Mouse (Mus musculus): ENCODE data around the gene Dlg5. TPM values are rescaled to one million over a fixed set of nuclear protein-coding genes. Genes with fewer than 3 reads are reported as not detected.

Dlg5 gene
- polyA plus RNA-seq, 1 experiment from 2014 or later, result 12.8 TPM

DNA sequence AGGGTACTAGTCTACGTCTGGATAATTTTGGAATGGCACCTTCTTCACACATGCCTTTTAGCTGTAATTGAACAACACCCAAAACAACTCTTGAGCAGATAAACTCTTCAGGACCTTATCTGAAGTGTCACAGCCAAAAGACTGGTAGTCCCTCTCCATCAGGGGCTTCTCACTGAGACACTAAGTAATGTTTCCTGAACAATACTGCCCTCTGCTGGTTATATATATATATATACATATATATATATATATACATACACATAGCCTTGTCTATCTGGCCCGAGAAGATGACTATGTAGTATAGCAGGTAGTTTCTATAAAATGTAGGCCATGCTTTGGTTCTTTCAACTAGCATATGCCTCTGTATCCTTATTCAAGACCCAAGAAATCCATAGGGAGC, 29.8 kb upstream of the Dlg5 start:
- Histone ChIP-seq H3K9ac (ENCODE audit: low read length) (no peak overlapping the region), H3K27me3 (ENCODE audit: control insufficient read depth, insufficient read depth, low read length) (no peaks in the 10 kb centered on the region; the same call in 1 of the 2 replicates), H3K4me2 (ENCODE audit: low read length) (no peak overlapping the region), H3K4me3 (ENCODE audit: control insufficient read depth in 1 of 2, insufficient read depth in 1 of 2, low read depth in 1 of 2, low read length in 2 of 2) (no peak overlapping the region), H3K4me1 (ENCODE audit: control insufficient read depth in 2 of 2, insufficient read depth in 2 of 2, low read length in 2 of 2) (no peaks in the 10 kb centered on the region), H3K27ac (replicated peaks in 1 of 2; ENCODE audit: control insufficient read depth in 1 of 2, insufficient read depth in 1 of 2, low read depth in 2 of 2, low read length in 2 of 2) (no peak overlapping the region), H3K9me3 (ENCODE audit: control insufficient read depth, low read length) (no peaks in the 10 kb centered on the region), H3K36me3 (ENCODE audit: control insufficient read depth, insufficient read depth, low read length) (no peaks in the 10 kb centered on the region)
- WGBS, result 19% methylated on average over 2 of the region's 2 CpGs
- ATAC-seq (ENCODE audit: insufficient number of reproducible peaks, insufficient read depth, low FRiP score, low read depth), result no peak

DNA sequence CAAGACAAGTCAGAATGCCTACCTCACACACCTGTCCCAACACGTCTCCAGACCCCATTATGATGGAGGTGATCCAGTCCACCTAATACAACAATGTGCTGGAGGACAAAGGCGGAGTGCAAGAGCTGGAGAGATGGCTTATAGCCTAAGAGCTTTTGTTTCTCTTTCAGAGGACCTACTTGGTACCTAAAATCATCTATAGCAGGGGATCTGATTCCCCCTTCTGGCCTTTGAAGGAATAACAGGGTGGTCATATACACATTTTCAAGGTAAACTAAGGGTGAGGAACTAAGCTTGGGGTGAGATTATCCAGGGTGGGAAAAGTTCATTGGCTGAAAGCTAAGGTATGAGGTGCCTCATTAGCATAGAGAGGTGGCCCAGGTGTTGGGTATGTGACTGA, 27.9 kb upstream of the Dlg5 start:
- Histone ChIP-seq H3K9ac (ENCODE audit: low read length) (no peak overlapping the region), H3K27me3 (ENCODE audit: control insufficient read depth, insufficient read depth, low read length) (no peaks in the 10 kb centered on the region; the same call in 1 of the 2 replicates), H3K36me3 (ENCODE audit: control insufficient read depth, insufficient read depth, low read length) (no peaks in the 10 kb centered on the region), H3K4me3 (ENCODE audit: control insufficient read depth in 1 of 2, insufficient read depth in 1 of 2, low read depth in 1 of 2, low read length in 2 of 2) (no peak overlapping the region), H3K27ac (replicated peaks in 1 of 2; ENCODE audit: control insufficient read depth in 1 of 2, insufficient read depth in 1 of 2, low read depth in 2 of 2, low read length in 2 of 2) (no peak overlapping the region), H3K4me1 (ENCODE audit: control insufficient read depth in 2 of 2, insufficient read depth in 2 of 2, low read length in 2 of 2) (no peaks in the 10 kb centered on the region), H3K9me3 (ENCODE audit: control insufficient read depth, low read length) (no peaks in the 10 kb centered on the region), H3K4me2 (ENCODE audit: low read length) (no peak overlapping the region)
- 63% methylated on average over 2 of the region's 2 CpGs for WGBS
- no peak for ATAC-seq (ENCODE audit: insufficient number of reproducible peaks, insufficient read depth, low FRiP score, low read depth)

DNA sequence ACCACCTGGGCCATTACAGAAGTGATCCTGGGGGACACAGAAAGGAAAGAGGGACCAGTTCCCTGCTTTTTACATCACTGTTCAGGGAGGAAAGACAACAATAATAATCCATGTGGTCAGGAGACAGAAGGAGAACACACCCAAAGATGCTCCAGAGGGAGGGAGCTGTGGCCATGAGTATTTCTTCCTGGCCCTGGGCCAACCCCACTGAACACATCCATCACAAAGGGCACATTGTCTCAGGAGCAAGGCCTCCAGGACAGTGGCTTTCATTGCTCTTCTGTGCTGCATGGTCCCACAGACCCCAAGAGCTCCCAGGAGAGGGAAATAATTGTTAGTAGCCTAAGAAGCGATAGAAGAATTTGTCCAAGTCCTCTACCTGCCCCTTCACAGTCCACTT, 23.9 kb upstream of the Dlg5 start:
- Histone ChIP-seq H3K27me3 (ENCODE audit: control insufficient read depth, insufficient read depth, low read length) (no peaks in the 10 kb centered on the region; the same call in 1 of the 2 replicates), H3K9me3 (ENCODE audit: control insufficient read depth, low read length) (no peaks in the 10 kb centered on the region), H3K36me3 (ENCODE audit: control insufficient read depth, insufficient read depth, low read length) (no peaks in the 10 kb centered on the region), H3K9ac (ENCODE audit: low read length) (no peak overlapping the region), H3K27ac (replicated peaks in 1 of 2; ENCODE audit: control insufficient read depth in 1 of 2, insufficient read depth in 1 of 2, low read depth in 2 of 2, low read length in 2 of 2) (no peak overlapping the region), H3K4me3 (ENCODE audit: control insufficient read depth in 1 of 2, insufficient read depth in 1 of 2, low read depth in 1 of 2, low read length in 2 of 2) (no peak overlapping the region), H3K4me1 (ENCODE audit: control insufficient read depth in 2 of 2, insufficient read depth in 2 of 2, low read length in 2 of 2) (no peaks in the 10 kb centered on the region), H3K4me2 (ENCODE audit: low read length) (no peak overlapping the region)
- no peak for ATAC-seq (ENCODE audit: insufficient number of reproducible peaks, insufficient read depth, low FRiP score, low read depth)
- 77% methylated on average over 1 of the region's 1 CpGs for WGBS

DNA sequence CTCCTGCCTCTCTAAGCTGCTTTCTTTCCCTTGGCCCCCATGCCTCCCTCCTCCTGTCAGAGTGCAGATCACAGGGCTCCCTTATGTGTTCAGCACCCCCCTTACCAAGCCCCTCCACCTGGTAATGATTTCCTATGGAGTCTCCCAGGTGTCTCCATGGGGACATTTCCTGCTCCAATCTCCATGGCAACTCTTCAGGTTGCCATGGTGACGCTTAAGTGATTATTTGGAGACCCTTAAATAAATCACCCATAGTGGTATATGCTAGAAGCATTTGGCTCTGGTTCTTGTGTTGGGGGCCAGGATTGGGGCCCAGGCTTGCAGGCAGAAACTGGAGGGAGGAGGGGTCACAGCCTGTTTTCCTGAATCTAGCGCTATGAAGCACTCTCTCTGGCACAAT, 17.2 kb upstream of the Dlg5 start:
- H3K4me2 ChIP-seq (ENCODE audit: low read length), result no peak overlapping the region
- H3K27ac ChIP-seq (replicated peaks in 1 of 2; ENCODE audit: control insufficient read depth in 1 of 2, insufficient read depth in 1 of 2, low read depth in 2 of 2, low read length in 2 of 2), result no peak overlapping the region
- no peak overlapping the region for H3K4me3 ChIP-seq (ENCODE audit: control insufficient read depth in 1 of 2, insufficient read depth in 1 of 2, low read depth in 1 of 2, low read length in 2 of 2)
- no peaks in the 10 kb centered on the region for H3K36me3 ChIP-seq (ENCODE audit: control insufficient read depth, insufficient read depth, low read length)
- H3K4me1 ChIP-seq (ENCODE audit: control insufficient read depth in 2 of 2, insufficient read depth in 2 of 2, low read length in 2 of 2), result no peaks in the 10 kb centered on the region; a peak in 1 of 4 replicates
- no peak overlapping the region for H3K9ac ChIP-seq (ENCODE audit: low read length)
- no peaks in the 10 kb centered on the region for H3K9me3 ChIP-seq (ENCODE audit: control insufficient read depth, low read length)
- no peak for ATAC-seq (ENCODE audit: insufficient number of reproducible peaks, insufficient read depth, low FRiP score, low read depth)
- WGBS, result 76% methylated on average over 2 of the region's 2 CpGs
- H3K27me3 ChIP-seq (ENCODE audit: control insufficient read depth, insufficient read depth, low read length), result no peaks in the 10 kb centered on the region

DNA sequence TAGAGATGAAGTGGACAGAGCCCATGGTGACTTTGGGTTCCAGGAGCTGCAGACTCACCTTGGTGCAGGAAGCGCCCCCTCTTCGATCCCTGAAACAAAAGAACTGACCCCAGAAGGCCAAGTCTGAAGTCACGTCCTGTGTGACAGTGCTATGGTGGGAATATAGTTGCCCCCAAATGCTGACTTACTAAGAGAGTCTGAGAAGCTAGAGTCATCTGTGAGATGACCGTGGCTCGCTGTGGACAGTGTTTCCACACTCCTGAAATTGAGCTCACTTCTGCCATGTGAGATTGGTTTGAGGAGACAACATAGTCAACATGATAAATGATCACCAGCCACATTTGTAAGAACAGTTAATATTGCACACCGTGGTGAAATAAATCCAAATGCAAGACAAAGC, 16.7 kb upstream of the Dlg5 start:
- Histone ChIP-seq H3K9me3 (ENCODE audit: control insufficient read depth, low read length) (no peaks in the 10 kb centered on the region), H3K4me2 (ENCODE audit: low read length) (no peak overlapping the region), H3K4me3 (ENCODE audit: control insufficient read depth in 1 of 2, insufficient read depth in 1 of 2, low read depth in 1 of 2, low read length in 2 of 2) (no peak overlapping the region), H3K27me3 (ENCODE audit: control insufficient read depth, insufficient read depth, low read length) (no peaks in the 10 kb centered on the region), H3K4me1 (ENCODE audit: control insufficient read depth in 2 of 2, insufficient read depth in 2 of 2, low read length in 2 of 2) (no peaks in the 10 kb centered on the region; a peak in 1 of 4 replicates), H3K36me3 (ENCODE audit: control insufficient read depth, insufficient read depth, low read length) (no peaks in the 10 kb centered on the region), H3K27ac (replicated peaks in 1 of 2; ENCODE audit: control insufficient read depth in 1 of 2, insufficient read depth in 1 of 2, low read depth in 2 of 2, low read length in 2 of 2) (no peak overlapping the region), H3K9ac (ENCODE audit: low read length) (no peak overlapping the region)
- 84% methylated on average over 6 of the region's 6 CpGs for WGBS
- no peak for ATAC-seq (ENCODE audit: insufficient number of reproducible peaks, insufficient read depth, low FRiP score, low read depth)

DNA sequence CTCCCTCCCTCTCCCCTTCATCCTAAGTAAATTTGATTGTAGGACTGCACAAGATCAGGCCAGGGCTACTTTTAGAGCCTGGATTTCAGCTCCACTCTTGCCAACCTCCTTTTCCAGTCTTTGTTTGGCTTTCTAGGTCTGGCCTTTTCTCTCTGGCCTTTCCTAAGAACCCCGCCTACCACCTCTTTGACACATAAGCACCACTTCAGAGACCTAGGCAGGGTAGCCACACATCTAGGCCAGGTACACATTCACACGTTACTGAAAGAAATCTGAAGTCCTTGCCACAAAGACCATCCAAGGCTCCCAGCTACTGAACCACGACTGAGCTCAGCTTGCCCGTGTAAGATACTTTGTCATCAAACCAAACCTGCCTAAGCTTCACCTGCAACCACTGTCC, 14.7 kb upstream of the Dlg5 start:
- ATAC-seq (ENCODE audit: insufficient number of reproducible peaks, insufficient read depth, low FRiP score, low read depth), result no peak
- H3K36me3 ChIP-seq (ENCODE audit: control insufficient read depth, insufficient read depth, low read length), result no peaks in the 10 kb centered on the region
- no peak overlapping the region for H3K27ac ChIP-seq (replicated peaks in 1 of 2; ENCODE audit: control insufficient read depth in 1 of 2, insufficient read depth in 1 of 2, low read depth in 2 of 2, low read length in 2 of 2)
- no peaks in the 10 kb centered on the region for H3K9me3 ChIP-seq (ENCODE audit: control insufficient read depth, low read length)
- no peaks in the 10 kb centered on the region; a peak in 1 of 4 replicates for H3K4me1 ChIP-seq (ENCODE audit: control insufficient read depth in 2 of 2, insufficient read depth in 2 of 2, low read length in 2 of 2)
- H3K27me3 ChIP-seq (ENCODE audit: control insufficient read depth, insufficient read depth, low read length), result no peaks in the 10 kb centered on the region
- no peak overlapping the region for H3K4me2 ChIP-seq (ENCODE audit: low read length)
- WGBS, result 67% methylated on average over 4 of the region's 4 CpGs
- no peak overlapping the region for H3K4me3 ChIP-seq (ENCODE audit: control insufficient read depth in 1 of 2, insufficient read depth in 1 of 2, low read depth in 1 of 2, low read length in 2 of 2)
- H3K9ac ChIP-seq (ENCODE audit: low read length), result no peak overlapping the region

DNA sequence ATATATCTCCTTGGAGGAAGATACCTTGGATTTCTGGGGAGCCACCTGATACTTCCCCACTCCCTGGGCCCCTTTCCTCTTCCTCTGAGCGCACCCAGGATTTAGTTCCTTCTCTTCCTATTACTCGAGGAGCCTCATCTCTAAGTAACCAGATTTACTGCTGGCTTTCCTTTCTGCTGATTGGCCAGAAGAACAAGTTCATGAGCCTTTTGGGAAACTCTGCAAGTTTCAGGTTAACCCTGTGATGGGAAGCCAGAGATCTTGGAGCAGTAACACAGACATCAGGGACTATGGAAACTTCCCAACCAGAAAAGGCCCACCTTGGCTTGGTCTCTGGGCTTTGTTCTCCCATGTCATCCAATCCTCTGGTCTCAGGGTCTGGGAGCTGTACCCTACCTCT, 10.2 kb upstream of the Dlg5 start:
- H3K36me3 ChIP-seq (ENCODE audit: control insufficient read depth, insufficient read depth, low read length), result no peaks in the 10 kb centered on the region
- no peaks in the 10 kb centered on the region for H3K27me3 ChIP-seq (ENCODE audit: control insufficient read depth, insufficient read depth, low read length)
- WGBS, result 80% methylated on average over 2 of the region's 2 CpGs
- no peak for ATAC-seq (ENCODE audit: insufficient number of reproducible peaks, insufficient read depth, low FRiP score, low read depth)
- no peak overlapping the region for H3K4me3 ChIP-seq (ENCODE audit: control insufficient read depth in 1 of 2, insufficient read depth in 1 of 2, low read depth in 1 of 2, low read length in 2 of 2)
- no peak overlapping the region for H3K27ac ChIP-seq (replicated peaks in 1 of 2; ENCODE audit: control insufficient read depth in 1 of 2, insufficient read depth in 1 of 2, low read depth in 2 of 2, low read length in 2 of 2)
- H3K9me3 ChIP-seq (ENCODE audit: control insufficient read depth, low read length), result no peaks in the 10 kb centered on the region
- peaks cover 13 to 18% of the 10 kb centered on the region in 2 experiments for H3K4me1 ChIP-seq (ENCODE audit: control insufficient read depth in 2 of 2, insufficient read depth in 2 of 2, low read length in 2 of 2)
- H3K4me2 ChIP-seq (ENCODE audit: low read length), result no peak overlapping the region
- H3K9ac ChIP-seq (ENCODE audit: low read length), result no peak overlapping the region

DNA sequence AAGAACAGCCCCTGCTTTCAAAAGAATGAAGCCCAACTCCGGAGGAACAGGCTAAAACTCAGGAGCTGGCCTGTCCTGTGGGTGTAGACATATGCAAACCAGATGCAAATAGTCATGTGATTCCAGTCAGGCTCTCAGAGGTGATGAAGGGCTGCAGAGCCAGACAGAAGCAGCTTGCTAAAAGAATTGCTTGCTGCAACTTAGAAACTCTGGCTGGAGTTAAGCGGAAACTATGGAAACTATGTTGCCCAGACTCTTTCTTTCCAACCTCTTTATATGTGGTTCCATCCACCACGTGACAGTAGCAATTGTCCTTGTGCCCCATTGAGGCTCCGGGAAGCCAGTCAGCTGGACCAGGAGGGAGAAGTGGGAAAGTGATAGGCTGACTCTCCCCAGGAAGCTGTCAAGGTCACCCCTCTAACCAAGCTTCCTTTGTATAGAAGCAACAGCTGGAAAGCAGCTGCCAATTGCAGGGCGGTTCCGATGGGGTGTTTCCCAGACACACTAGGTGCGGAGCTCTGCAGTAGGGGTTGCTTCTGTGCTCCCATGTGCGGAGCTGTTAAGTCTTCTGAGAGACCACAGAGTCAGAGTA, 8.0 kb upstream of the Dlg5 start:
- Histone ChIP-seq H3K27me3 (ENCODE audit: control insufficient read depth, insufficient read depth, low read length) (no peaks in the 10 kb centered on the region), H3K4me1 (ENCODE audit: control insufficient read depth in 2 of 2, insufficient read depth in 2 of 2, low read length in 2 of 2) (peaks cover 16 to 18% of the 10 kb centered on the region in 2 experiments), H3K4me2 (ENCODE audit: low read length) (peak overlapping the region; percentile 46), H3K9ac (ENCODE audit: low read length) (peak overlapping the region; percentile 21; the same call in 1 of the 2 replicates), H3K36me3 (ENCODE audit: control insufficient read depth, insufficient read depth, low read length) (no peaks in the 10 kb centered on the region), H3K27ac (replicated peaks in 1 of 2; ENCODE audit: control insufficient read depth in 1 of 2, insufficient read depth in 1 of 2, low read depth in 2 of 2, low read length in 2 of 2) (peak overlapping the region; percentile 79 to 83), H3K9me3 (ENCODE audit: control insufficient read depth, low read length) (no peaks in the 10 kb centered on the region), H3K4me3 (ENCODE audit: control insufficient read depth in 1 of 2, insufficient read depth in 1 of 2, low read depth in 1 of 2, low read length in 2 of 2) (no peak overlapping the region)
- 3% methylated on average over 8 of the region's 8 CpGs for WGBS
- peak; percentile 85 for ATAC-seq (ENCODE audit: insufficient number of reproducible peaks, insufficient read depth, low FRiP score, low read depth)

Data from heart, embryonic 14.5 days (tissue).